Mouse (Mus musculus): ENCODE measurements around the gene Pou4f1. TPM values are rescaled to one million over a fixed set of nuclear protein-coding genes. Genes with fewer than 3 reads are reported as not detected.
"Not testable (repeated sequence)": the region's sequence is repeated elsewhere in the genome, so short reads cannot be mapped to it uniquely, and the experiment has no call there.

The Pou4f1 gene
- polyA plus RNA-seq (2015; fragmentation: Nextera tagmentation; extraction: Ambion mirVana): 63.1 and 75.6 TPM in 2 replicates

DNA sequence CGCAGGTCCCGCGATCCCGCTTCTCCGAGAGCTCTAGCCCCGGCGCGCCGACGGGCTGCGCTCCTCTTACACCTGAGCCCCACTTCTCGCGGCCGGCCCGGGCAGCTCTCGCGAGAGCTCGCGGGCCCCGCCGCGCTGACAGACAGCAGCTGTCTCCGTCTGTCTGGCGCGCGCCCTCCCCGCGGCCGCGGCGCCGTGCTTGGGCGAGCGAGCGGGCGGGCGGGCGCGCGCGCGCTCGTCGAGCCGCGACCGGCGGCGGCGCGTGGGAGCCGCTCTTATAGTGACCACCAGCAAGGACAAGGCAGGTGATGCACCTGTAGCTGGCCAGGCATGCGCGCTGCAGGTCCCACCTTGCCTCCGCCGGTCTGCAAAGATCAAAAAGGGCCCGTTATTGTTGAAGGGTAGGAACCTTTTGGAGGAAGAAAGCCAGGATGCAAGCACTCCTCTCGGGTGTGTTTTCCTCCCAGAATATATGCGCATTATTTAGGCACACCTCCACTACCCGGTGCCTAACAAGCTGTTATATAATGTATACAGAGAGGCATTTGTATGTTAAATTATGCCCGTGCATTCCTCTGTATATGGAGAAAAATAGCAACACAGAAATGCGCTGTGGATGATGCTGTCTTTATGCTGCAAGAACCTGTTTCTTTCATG is at the start of gene Pou4f1:
Pou4f1 (minus strand) TSS at position 34 of the 657 bp plus-strand sequence.
- H3K9ac ChIP-seq (ENCODE audit: low read depth, low read length): peak within 1 kb of the TSS; percentile 70
- peak within 1 kb of the TSS; percentile 52 for H3K4me3 ChIP-seq (ENCODE audit: low read depth, low read length)
- H3K36me3 ChIP-seq (ENCODE audit: control insufficient read depth, insufficient read depth, low read length): no peaks in the 10 kb centered on the region
- peak within 1 kb of the TSS; percentile 72 for H3K4me2 ChIP-seq (ENCODE audit: low read length)
- peak within 1 kb of the TSS; percentile 87 for H3K27ac ChIP-seq (ENCODE audit: low read length)
- H3K27me3 ChIP-seq (ENCODE audit: control insufficient read depth, insufficient read depth, low read depth, low read length): peaks cover 48% of the 10 kb centered on the region
- H3K4me1 ChIP-seq (ENCODE audit: control insufficient read depth, insufficient read depth, low read length): peaks cover 25% of the 10 kb centered on the region
- under 1% methylated on average over 43 of the region's 62 CpGs for WGBS
- ATAC-seq: peak; percentile 94
- H3K9me3 ChIP-seq (replicated peaks; ENCODE audit: control insufficient read depth, low read length, poor library complexity, severe bottlenecking): no peaks in the 10 kb centered on the region

DNA sequence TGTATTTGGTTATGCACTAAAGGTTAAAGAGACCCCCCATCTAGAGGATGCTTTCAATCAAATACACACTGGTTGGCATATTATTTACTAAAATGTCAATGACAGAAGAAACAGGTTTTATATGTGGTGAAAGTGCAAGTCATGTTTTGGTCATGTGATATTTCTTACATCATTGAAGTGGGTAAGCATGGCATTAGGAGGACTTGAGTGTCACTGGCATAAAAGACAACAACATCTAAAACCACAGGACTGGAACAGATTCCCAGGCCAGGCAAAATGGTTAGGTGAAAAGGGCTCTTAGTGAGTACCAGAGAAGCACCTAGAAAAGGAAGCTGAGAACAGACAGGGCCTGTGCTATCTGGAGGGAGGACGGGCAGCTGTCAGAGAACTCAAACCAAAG is 43.9 kb upstream of the Pou4f1 start:
- WGBS: 74% methylated on average over 1 of the region's 1 CpGs
- no peaks in the 10 kb centered on the region for H3K4me1 ChIP-seq (ENCODE audit: control insufficient read depth, insufficient read depth, low read length)
- H3K9me3 ChIP-seq (replicated peaks; ENCODE audit: control insufficient read depth, low read length, poor library complexity, severe bottlenecking): no peaks in the 10 kb centered on the region
- H3K4me3 ChIP-seq (ENCODE audit: low read depth, low read length): no peak overlapping the region
- no peak overlapping the region for H3K27ac ChIP-seq (ENCODE audit: low read length)
- ATAC-seq: no peak
- peaks cover 8% of the 10 kb centered on the region for H3K36me3 ChIP-seq (ENCODE audit: control insufficient read depth, insufficient read depth, low read length)
- no peak overlapping the region for H3K9ac ChIP-seq (ENCODE audit: low read depth, low read length)
- no peak overlapping the region for H3K4me2 ChIP-seq (ENCODE audit: low read length)
- no peaks in the 10 kb centered on the region for H3K27me3 ChIP-seq (ENCODE audit: control insufficient read depth, insufficient read depth, low read depth, low read length)

DNA sequence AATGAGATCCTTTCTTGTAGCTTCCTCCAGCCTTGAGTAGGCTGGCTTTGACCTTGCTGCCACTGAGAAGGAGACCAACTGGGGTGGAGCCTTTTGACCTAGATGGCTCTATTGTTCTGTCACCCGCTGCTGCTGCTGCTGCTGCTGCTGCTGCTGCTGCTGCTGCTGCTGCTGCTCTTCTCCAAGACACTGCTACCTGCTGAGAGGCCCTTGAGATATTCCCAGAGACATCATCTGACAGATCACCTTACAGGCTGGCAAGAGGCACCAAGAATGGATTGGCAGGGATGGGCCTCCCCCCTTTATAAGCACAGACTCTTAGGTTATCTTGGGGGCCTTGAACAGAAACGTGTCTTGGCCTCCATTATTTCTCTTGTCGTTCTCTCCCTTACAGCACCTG is 35.0 kb upstream of the Pou4f1 start:
- H3K4me2 ChIP-seq (ENCODE audit: low read length); ATAC-seq; H3K27me3 ChIP-seq (ENCODE audit: control insufficient read depth, insufficient read depth, low read depth, low read length); H3K4me1 ChIP-seq (ENCODE audit: control insufficient read depth, insufficient read depth, low read length); H3K4me3 ChIP-seq (ENCODE audit: low read depth, low read length); H3K27ac ChIP-seq (ENCODE audit: low read length); H3K9ac ChIP-seq (ENCODE audit: low read depth, low read length); H3K9me3 ChIP-seq (replicated peaks; ENCODE audit: control insufficient read depth, low read length, poor library complexity, severe bottlenecking): not testable (repeated sequence)
- peaks cover 25% of the 10 kb centered on the region for H3K36me3 ChIP-seq (ENCODE audit: control insufficient read depth, insufficient read depth, low read length)
- 78% methylated on average over 3 of the region's 3 CpGs for WGBS

DNA sequence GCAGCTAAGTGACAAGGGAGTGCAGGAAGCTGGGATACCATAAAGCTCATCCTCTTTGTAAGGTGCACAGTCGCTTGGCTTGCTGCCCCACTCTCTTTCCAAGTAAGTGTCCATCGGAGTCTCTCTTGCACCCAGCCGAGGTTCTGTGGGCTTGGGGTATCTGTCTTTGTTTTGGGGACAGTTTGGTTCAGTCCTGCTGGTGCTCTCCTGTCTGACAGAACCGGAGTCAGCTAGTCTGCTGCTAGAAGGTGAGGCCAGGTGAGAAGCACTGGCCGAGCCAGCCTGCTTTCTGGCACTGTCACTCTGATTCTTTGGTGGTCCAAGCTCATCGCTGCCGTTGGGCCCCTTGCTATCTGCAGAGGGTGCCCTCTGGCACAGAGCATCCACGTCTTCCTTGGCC is 12.0 kb upstream of the Pou4f1 start:
- H3K36me3 ChIP-seq (ENCODE audit: control insufficient read depth, insufficient read depth, low read length): peaks cover 11% of the 10 kb centered on the region
- H3K4me1 ChIP-seq (ENCODE audit: control insufficient read depth, insufficient read depth, low read length): no peaks in the 10 kb centered on the region
- no peak overlapping the region for H3K27ac ChIP-seq (ENCODE audit: low read length)
- no peak overlapping the region for H3K4me2 ChIP-seq (ENCODE audit: low read length)
- peaks cover 15% of the 10 kb centered on the region for H3K27me3 ChIP-seq (ENCODE audit: control insufficient read depth, insufficient read depth, low read depth, low read length)
- no peak overlapping the region for H3K4me3 ChIP-seq (ENCODE audit: low read depth, low read length)
- no peaks in the 10 kb centered on the region for H3K9me3 ChIP-seq (replicated peaks; ENCODE audit: control insufficient read depth, low read length, poor library complexity, severe bottlenecking)
- no peak for ATAC-seq
- 93% methylated on average over 8 of the region's 8 CpGs for WGBS
- H3K9ac ChIP-seq (ENCODE audit: low read depth, low read length): no peak overlapping the region

DNA sequence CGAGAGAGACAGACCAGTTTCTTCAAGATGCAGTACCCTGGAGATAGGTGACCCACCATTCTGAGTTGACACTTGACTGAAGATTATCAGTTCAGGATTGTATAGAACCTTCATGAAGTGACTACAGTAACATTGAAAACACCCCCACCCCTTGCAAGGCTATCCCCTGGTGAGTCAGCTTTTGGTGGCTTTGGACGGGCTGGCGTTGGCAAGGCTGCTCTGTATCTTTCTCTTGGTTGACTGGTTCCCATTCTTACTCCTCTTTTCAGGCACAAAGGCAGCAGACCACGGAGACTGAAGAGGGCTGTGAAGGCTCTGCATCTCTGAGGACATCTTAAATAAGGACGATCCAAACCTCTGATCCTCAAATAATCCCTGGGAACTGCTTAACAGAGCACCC is 10.8 kb upstream of the Pou4f1 start:
- Histone ChIP-seq H3K27ac (ENCODE audit: low read length) (no peak overlapping the region), H3K4me3 (ENCODE audit: low read depth, low read length) (no peak overlapping the region), H3K9ac (ENCODE audit: low read depth, low read length) (no peak overlapping the region), H3K9me3 (replicated peaks; ENCODE audit: control insufficient read depth, low read length, poor library complexity, severe bottlenecking) (no peaks in the 10 kb centered on the region), H3K4me2 (ENCODE audit: low read length) (no peak overlapping the region), H3K4me1 (ENCODE audit: control insufficient read depth, insufficient read depth, low read length) (no peaks in the 10 kb centered on the region), H3K36me3 (ENCODE audit: control insufficient read depth, insufficient read depth, low read length) (peaks cover 11% of the 10 kb centered on the region), H3K27me3 (ENCODE audit: control insufficient read depth, insufficient read depth, low read depth, low read length) (peaks cover 20% of the 10 kb centered on the region)
- WGBS: 56% methylated on average over 5 of the region's 5 CpGs
- no peak for ATAC-seq

DNA sequence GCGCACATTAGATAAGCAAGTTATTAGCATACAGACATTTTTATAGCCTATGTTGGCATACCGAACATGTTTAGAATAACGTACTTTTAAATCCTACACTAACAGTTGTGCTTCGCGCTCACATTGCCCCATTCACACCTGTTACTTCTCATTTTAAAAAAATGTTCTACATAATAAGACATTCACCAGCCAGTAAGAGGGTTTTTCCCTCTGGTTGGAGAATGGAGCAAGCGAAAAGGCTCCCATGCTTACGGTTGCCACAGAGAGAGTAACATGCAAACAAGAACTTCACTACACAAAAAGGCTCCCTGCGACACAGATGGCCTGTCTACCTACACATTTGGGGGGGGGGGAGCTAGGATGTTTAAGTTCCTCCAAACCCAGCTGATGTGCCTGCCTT is 9.8 kb upstream of the Pou4f1 start:
- H3K4me1 ChIP-seq (ENCODE audit: control insufficient read depth, insufficient read depth, low read length): peaks cover 7% of the 10 kb centered on the region; the same call in 1 of the 2 replicates
- no peak overlapping the region for H3K9ac ChIP-seq (ENCODE audit: low read depth, low read length)
- no peak overlapping the region for H3K4me3 ChIP-seq (ENCODE audit: low read depth, low read length)
- no peak overlapping the region for H3K4me2 ChIP-seq (ENCODE audit: low read length)
- peaks cover 20% of the 10 kb centered on the region for H3K27me3 ChIP-seq (ENCODE audit: control insufficient read depth, insufficient read depth, low read depth, low read length)
- H3K27ac ChIP-seq (ENCODE audit: low read length): no peak overlapping the region
- no peaks in the 10 kb centered on the region for H3K9me3 ChIP-seq (replicated peaks; ENCODE audit: control insufficient read depth, low read length, poor library complexity, severe bottlenecking)
- ATAC-seq: no peak
- H3K36me3 ChIP-seq (ENCODE audit: control insufficient read depth, insufficient read depth, low read length): peaks cover 11% of the 10 kb centered on the region
- 94% methylated on average over 8 of the region's 8 CpGs for WGBS

DNA sequence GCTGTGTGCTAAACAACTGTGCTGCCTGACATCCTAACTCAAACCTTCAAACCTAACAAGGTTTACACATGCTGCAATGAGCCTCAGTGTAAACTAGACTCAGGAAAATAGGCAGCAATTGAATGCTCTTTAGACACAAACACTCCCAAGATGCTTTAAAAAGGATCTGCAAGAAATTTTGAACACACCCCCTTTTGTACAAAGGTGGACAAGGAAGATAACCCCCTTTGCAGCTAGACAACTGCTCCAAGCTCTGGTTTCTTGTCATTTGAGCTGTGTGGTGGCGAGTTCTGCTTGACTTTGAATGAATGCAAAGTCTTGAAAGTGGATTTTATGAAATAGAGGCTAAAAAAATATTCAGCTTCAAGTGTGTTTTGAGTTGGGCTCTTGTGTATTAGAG is 7.6 kb upstream of the Pou4f1 start:
- Histone ChIP-seq H3K27me3 (ENCODE audit: control insufficient read depth, insufficient read depth, low read depth, low read length) (peaks cover 38% of the 10 kb centered on the region), H3K36me3 (ENCODE audit: control insufficient read depth, insufficient read depth, low read length) (peaks cover 11% of the 10 kb centered on the region), H3K9ac (ENCODE audit: low read depth, low read length) (no peak overlapping the region), H3K27ac (ENCODE audit: low read length) (no peak overlapping the region), H3K9me3 (replicated peaks; ENCODE audit: control insufficient read depth, low read length, poor library complexity, severe bottlenecking) (no peaks in the 10 kb centered on the region), H3K4me3 (ENCODE audit: low read depth, low read length) (no peak overlapping the region), H3K4me1 (ENCODE audit: control insufficient read depth, insufficient read depth, low read length) (peaks cover 10% of the 10 kb centered on the region; the same call in 1 of the 2 replicates), H3K4me2 (ENCODE audit: low read length) (no peak overlapping the region)
- WGBS: 80% methylated on average over 1 of the region's 1 CpGs
- no peak for ATAC-seq

DNA sequence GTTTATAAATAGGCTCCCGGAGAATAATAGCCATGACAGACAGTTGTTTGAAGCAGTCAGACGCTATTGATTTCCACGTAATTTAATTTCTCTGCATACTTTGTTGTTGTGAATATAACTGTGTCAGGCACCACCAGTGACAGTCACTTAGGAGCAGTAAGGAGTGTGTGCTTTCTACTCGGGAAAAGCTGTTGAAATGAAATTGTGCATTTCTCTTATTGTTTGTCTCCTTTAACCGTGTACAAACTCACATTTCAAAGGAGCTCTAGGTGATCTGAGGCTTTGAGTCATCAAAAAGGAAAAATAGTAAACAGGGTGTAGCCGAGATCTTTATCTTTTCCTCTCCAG is 798 bp upstream of the Pou4f1 start:
- no peak overlapping the region for H3K27ac ChIP-seq (ENCODE audit: low read length)
- H3K9ac ChIP-seq (ENCODE audit: low read depth, low read length): no peak overlapping the region
- WGBS: 2% methylated on average over 6 of the region's 6 CpGs
- H3K4me3 ChIP-seq (ENCODE audit: low read depth, low read length): peak overlapping the region; percentile 52
- peak overlapping the region; percentile 72 for H3K4me2 ChIP-seq (ENCODE audit: low read length)
- H3K36me3 ChIP-seq (ENCODE audit: control insufficient read depth, insufficient read depth, low read length): no peaks in the 10 kb centered on the region
- ATAC-seq: no peak; the same call in none of the 2 replicates
- H3K4me1 ChIP-seq (ENCODE audit: control insufficient read depth, insufficient read depth, low read length): peaks cover 28% of the 10 kb centered on the region
- H3K9me3 ChIP-seq (replicated peaks; ENCODE audit: control insufficient read depth, low read length, poor library complexity, severe bottlenecking): no peaks in the 10 kb centered on the region
- H3K27me3 ChIP-seq (ENCODE audit: control insufficient read depth, insufficient read depth, low read depth, low read length): peaks cover 44% of the 10 kb centered on the region

DNA sequence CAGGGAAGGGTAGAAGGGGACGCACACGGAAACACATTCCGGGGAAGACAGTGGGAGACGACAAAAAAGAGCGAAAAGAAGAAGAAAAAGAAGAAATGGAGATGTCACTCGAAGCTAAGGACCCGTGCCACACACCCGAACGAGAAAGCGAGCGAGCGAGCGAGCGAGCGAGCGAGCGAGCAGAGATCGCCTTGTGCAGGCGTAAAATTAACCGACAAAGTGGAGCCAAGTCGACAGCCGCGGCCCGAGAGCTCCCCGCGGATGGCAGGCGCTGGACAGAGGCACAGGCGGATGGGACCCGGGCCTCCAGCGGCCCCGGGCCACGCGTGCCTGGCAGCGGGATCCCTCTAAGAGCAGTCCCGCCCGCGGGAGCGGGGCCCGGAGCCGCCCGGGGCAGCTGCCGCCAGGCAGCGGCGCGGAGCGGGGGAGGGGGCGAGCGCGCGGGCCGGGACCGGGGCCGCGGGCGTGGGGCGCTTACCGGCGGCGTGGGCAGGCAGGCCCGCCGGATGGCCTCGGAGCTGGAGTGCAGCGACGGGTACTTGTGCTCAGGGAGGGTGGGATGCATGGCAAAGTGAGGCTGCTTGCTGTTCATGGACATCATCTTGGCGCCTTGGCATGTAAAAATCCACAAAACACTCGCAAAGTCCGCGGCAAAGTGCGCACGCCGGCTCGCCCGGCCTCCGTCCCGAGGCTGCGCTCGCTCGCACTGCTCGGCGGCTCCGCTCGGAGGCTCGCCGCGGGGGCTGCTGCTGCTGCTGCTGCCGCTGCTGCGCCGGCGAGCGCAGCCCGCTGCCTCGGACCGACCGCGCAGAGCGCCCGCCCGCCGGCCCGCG is 450 bp downstream of the Pou4f1 start:
- Histone ChIP-seq H3K4me2 (ENCODE audit: low read length) (peak overlapping the region; percentile 72), H3K27ac (ENCODE audit: low read length) (peak overlapping the region; percentile 87), H3K4me3 (ENCODE audit: low read depth, low read length) (peak overlapping the region; percentile 52), H3K4me1 (ENCODE audit: control insufficient read depth, insufficient read depth, low read length) (peaks cover 20% of the 10 kb centered on the region), H3K27me3 (ENCODE audit: control insufficient read depth, insufficient read depth, low read depth, low read length) (peaks cover 50% of the 10 kb centered on the region), H3K9ac (ENCODE audit: low read depth, low read length) (peak overlapping the region; percentile 70), H3K9me3 (replicated peaks; ENCODE audit: control insufficient read depth, low read length, poor library complexity, severe bottlenecking) (no peaks in the 10 kb centered on the region), H3K36me3 (ENCODE audit: control insufficient read depth, insufficient read depth, low read length) (no peaks in the 10 kb centered on the region)
- peak; percentile 33 for ATAC-seq
- WGBS: under 1% methylated on average over 87 of the region's 101 CpGs

Data from midbrain, embryonic 16.5 days (tissue).